Mouse (Mus musculus) E14TG2a.4 (cell line): ENCODE measurements around the gene Gm11565.

ENCODE experiments used
- CTCF ChIP-seq: conservative IDR thresholded peaks from 2 replicates; pipeline ENCODE4 v1.5.1; 2014; ENCODE audit warnings: low read length
- NANOG ChIP-seq: IDR thresholded peaks from 2 replicates; pipeline ENCODE4 v1.6.1; 2014; ENCODE audit warnings: borderline replicate concordance, low read length, mixed read lengths
- POU5F1 ChIP-seq: IDR thresholded peaks from 2 replicates; pipeline ENCODE4 v1.6.1; 2014; ENCODE audit warnings: low read length, borderline replicate concordance

- no peak for TF ChIP-seq CTCF
- TF ChIP-seq NANOG = no peak
- TF ChIP-seq POU5F1 = no peak
These were observed 33.6 kb downstream of the Gm11565 start, which contains the start of gene Krtap9-5 for GRCm38 (mm10) chr11:99948175-99948574.
